Mouse (Mus musculus) heart, embryonic 16.5 days (tissue): ENCODE measurements around the gene Mbd3. TPM values are rescaled to one million over a fixed set of nuclear protein-coding genes. Genes with fewer than 3 reads are reported as not detected.

Source experiments
- ATAC-seq: fragments of 200-750 bp; cut with Nextera tagmentation; replicated peaks from 2 replicates; pipeline ENCODE4 v1.8.0; 2017; ENCODE audit warnings: moderate number of reproducible peaks; ENCODE audit not compliant: insufficient read depth, low FRiP score; ENCODE audit errors: extremely low read depth
- H3K27ac ChIP-seq: fragments of 300-500 bp; sonication (generic); 2 replicates; pipeline ENCODE4 v1.5.1; 2014; ENCODE audit warnings: mild to moderate bottlenecking, low read length, control low read depth, moderate library complexity
- H3K27me3 ChIP-seq: fragments of 300-500 bp; sonication (generic); 2 replicates; pipeline ENCODE4 v1.6.1; 2014; ENCODE audit warnings: low read length, mixed read lengths; ENCODE audit not compliant: control insufficient read depth, insufficient read depth
- H3K36me3 ChIP-seq: fragments of 300-500 bp; sonication (generic); 2 replicates; pipeline ENCODE4 v1.6.1; 2014; ENCODE audit not compliant: control insufficient read depth, insufficient read depth
- H3K4me1 ChIP-seq: fragments of 300-500 bp; sonication (generic); 2 replicates; pipeline ENCODE4 v1.6.1; 2014; ENCODE audit warnings: low read length, mixed read lengths; ENCODE audit not compliant: control insufficient read depth, insufficient read depth
- H3K4me2 ChIP-seq: fragments of 300-500 bp; sonication (generic); 2 replicates; pipeline ENCODE4 v1.6.1; 2014; ENCODE audit warnings: low read depth, mild to moderate bottlenecking, control low read depth, low read length
- H3K4me3 ChIP-seq: fragments of 300-500 bp; sonication (generic); 2 replicates; pipeline ENCODE4 v1.5.1; 2014; ENCODE audit warnings: mild to moderate bottlenecking, control low read depth, low read length
- H3K9ac ChIP-seq: fragments of 300-500 bp; sonication (generic); 2 replicates; pipeline ENCODE4 v1.6.1; 2014; ENCODE audit warnings: low read length, control low read depth
- H3K9me3 ChIP-seq: fragments of 300-500 bp; sonication (generic); replicated peaks from 2 replicates; pipeline ENCODE4 v1.6.1; 2016; ENCODE audit warnings: low read length; ENCODE audit not compliant: control insufficient read depth
- whole genome bisulfite sequencing: fragments of 180-500 bp; shearing (Covaris S2); extraction: QIAGEN DNeasy Blood & Tissue Kit; methylation state at CpG from one replicate; pipeline ENCODE4 v1.1.7; 2014; 5-methylcytosine and 5-hydroxymethylcytosine counted together
- polyA plus RNA-seq: library from polyadenylated mRNA; unstranded; fragments of >200 nt; fragmentation: Nextera tagmentation; extraction: Ambion mirVana; gene quantifications from 2 replicates; pipeline ENCODE4 v1.2.1, GENCODE M21; 2015

Gene Mbd3
- polyA plus RNA-seq, 1 experiment from 2014 or later = 136 TPM

DNA sequence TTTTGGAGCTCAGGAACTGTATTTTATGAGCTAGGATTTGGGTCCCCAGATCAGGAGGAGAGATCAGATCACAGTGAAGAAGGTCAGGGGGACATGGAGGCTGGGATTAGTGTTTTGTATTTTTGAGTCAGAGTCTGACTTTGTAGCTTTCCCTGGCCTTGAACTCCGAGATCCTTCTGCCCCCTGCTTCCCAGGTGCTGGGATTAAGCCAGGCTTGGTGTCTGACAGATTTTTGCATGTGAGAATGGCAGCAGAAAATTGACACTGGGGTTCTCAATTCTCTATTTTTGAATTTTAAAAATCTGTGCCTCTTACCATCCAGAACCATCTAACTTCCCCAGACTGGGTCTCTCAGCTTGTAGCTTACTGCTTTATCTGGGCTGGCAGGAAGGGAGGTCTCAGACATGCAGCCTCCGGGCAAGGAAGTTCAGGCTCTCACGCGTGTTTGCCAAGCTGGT lies 1.4 kb upstream of the Mbd3 start:
- H3K9me3 ChIP-seq = no peaks in the 10 kb centered on the region
- peaks cover 43% of the 10 kb centered on the region for H3K4me1 ChIP-seq
- no peak for ATAC-seq
- H3K27ac ChIP-seq = peak overlapping the region; percentile 86
- H3K27me3 ChIP-seq = no peaks in the 10 kb centered on the region
- H3K36me3 ChIP-seq = peaks cover 24% of the 10 kb centered on the region
- no peak overlapping the region for H3K4me2 ChIP-seq
- peak overlapping the region; percentile 79 for H3K9ac ChIP-seq
- no peak overlapping the region for H3K4me3 ChIP-seq
- 69% methylated on average over 4 of the region's 4 CpGs for WGBS

DNA sequence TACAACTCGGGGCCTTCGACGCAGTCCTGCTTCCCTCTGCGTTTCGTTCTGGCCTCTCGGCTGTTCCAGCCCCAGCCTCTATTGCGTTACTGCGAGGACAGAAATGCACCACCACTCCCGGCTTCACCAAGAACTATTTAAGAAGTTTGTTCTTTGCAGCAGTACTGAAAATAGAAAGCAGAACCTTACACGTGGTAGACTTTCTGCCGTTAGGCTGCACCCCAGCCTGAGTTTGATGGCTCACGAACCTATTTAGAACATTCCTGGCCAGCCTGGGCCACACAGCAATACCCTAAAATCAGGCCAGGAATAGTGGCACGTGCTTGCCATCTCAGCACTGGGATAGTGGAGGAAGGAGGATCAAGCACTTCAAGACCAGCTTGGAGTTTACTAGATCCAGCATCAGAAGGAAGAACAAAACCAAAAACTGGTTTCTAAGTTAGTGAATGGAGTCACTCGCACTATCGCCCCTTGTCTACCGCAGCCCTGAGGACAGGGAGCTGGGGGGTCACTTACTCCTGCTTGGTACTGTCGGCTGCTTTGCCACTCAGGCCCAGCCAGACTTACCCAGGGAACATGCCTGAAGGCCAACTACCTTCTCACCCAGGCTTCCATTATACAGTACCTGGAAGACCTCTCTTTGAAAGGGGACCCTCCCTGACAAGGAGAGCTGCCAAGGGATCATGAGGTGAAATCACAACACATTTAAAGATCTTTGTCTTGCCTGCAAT lies 788 bp upstream of the Mbd3 start:
- Histone ChIP-seq H3K27ac (peak overlapping the region; percentile 86), H3K4me1 (peaks cover 37% of the 10 kb centered on the region), H3K4me2 (peak overlapping the region; percentile 80), H3K36me3 (peaks cover 27% of the 10 kb centered on the region), H3K4me3 (peak overlapping the region; percentile 81), H3K9ac (peak overlapping the region; percentile 79), H3K27me3 (no peaks in the 10 kb centered on the region), H3K9me3 (no peaks in the 10 kb centered on the region)
- WGBS = 10% methylated on average over 17 of the region's 17 CpGs
- ATAC-seq = no peak

DNA sequence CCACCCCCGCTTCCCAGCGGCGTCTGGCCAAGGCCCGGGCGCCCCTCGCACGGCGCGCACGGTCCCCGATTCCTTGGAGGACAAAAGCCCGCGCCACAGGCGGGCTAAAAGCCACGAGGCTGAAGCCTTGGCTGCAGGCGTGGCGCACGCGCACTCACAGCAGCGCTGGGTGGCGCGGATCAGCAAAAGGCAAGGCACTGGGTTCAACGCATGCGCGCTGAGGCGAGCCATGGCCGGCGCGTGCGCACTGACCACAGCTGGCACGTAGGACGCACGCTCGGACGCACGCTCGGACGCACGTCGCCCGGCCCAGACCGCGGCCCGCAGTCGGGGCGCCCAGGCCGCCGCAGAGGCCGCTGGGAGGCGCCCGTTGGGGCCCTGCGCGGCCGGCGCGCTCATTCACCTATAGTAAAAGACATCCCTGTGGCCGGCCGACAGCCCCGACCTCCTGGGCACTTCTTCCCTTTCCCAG lies 595 bp downstream of the Mbd3 start:
- under 1% methylated on average over 49 of the region's 59 CpGs for WGBS
- Histone ChIP-seq H3K9ac (peak overlapping the region; percentile 96), H3K4me3 (peak overlapping the region; percentile 81), H3K4me1 (peaks cover 27% of the 10 kb centered on the region), H3K36me3 (peaks cover 39% of the 10 kb centered on the region), H3K4me2 (peak overlapping the region; percentile 90), H3K27ac (peak overlapping the region; percentile 99), H3K27me3 (no peaks in the 10 kb centered on the region), H3K9me3 (no peaks in the 10 kb centered on the region)
- ATAC-seq = peak; percentile 86

DNA sequence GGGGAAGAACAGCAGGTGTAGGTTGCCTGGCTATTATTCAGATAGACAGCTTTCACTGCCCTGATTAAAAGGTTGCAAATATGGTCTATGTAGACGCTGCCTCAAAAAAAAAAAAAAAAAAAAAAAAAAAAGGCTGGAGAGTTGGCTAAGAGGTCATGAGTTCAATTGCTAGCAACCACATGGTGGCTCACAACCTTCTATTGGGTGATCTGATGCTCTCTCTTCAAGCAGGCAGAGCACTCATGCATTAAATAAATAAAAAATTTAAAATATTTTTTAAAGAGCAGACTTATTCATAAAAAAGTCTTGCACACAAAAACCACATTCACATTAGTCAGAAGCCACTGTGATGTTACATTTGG lies 1.2 kb downstream of the Mbd3 start:
- Histone ChIP-seq H3K36me3 (peaks cover 38% of the 10 kb centered on the region), H3K4me1 (peaks cover 25% of the 10 kb centered on the region), H3K4me2 (peak overlapping the region; percentile 90), H3K9me3 (no peaks in the 10 kb centered on the region), H3K4me3 (peak overlapping the region; percentile 81), H3K9ac (peak overlapping the region; percentile 96), H3K27ac (peak overlapping the region; percentile 99), H3K27me3 (no peaks in the 10 kb centered on the region)
- ATAC-seq = no peak
- WGBS = 0% methylated on average over 1 of the region's 1 CpGs

DNA sequence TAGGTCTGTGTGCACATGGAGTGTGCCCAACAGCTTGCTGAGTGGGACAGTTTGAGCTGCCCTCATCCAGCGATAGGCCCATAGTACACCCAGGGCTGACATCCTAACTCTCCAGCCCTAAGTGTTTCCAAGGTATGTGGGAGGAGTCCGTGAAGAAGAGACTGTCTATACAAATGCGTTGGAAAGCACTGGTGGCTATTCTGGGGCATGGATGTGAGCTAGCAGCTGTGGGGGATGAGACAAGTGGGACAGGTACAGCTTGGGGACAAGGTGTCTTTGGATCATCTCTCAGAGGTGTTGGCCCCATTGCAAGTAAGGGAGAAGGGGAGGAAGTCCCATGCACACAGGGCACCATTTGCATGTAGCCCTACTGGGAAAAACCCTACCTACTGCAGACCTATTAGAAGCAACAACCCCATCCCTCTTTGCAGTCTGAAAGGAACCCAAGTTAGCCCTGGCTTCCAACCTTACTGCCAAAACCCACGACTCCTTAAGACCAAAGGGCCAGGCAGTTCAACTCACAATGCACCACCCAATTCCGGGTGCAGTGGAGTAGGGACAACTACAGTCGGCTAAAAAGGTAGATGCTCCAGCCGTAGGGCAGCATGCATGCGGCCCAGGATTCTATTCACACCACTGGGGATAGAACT lies 1.7 kb downstream of the Mbd3 start:
- Histone ChIP-seq H3K27ac (peak overlapping the region; percentile 37; the same call in 1 of the 2 replicates), H3K36me3 (peaks cover 38% of the 10 kb centered on the region), H3K4me3 (peak overlapping the region; percentile 81), H3K9ac (peak overlapping the region; percentile 96), H3K4me2 (peak overlapping the region; percentile 90), H3K9me3 (no peaks in the 10 kb centered on the region), H3K4me1 (peaks cover 25% of the 10 kb centered on the region), H3K27me3 (no peaks in the 10 kb centered on the region)
- WGBS = 49% methylated on average over 8 of the region's 8 CpGs
- no peak for ATAC-seq

DNA sequence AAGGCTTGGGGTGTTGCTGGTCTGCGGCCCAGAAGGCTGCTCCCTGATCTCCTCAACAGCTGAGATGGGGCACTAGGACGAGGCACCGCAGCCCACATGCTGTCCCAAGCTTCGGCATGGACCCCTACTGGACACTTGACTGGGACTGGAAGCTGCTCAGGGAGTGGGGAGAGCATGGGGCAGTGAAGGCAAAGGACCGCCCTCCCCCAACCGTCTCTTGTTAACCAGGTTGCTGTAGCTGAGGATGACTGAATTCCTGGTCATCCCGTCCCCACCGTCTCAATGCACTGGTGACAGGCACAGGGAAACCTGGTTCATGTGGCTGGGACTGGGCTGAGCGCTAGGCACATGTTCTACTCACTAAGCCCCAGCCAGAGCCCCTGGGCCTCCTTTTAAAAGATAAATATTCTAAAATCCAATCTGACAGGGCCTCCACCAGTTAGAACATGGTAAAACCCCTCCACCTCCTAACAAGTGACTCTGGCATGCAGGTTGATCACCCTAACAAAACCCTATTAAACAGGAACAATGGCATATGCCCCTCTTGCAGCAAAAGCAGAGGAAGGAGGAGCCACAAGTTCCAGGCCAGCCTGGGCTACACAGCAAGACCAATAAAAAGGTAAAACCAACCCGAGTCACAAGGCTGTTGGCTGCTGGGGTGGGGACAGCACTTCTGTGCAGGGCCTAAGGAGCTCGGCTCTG lies 2.4 kb downstream of the Mbd3 start:
- H3K9me3 ChIP-seq = no peaks in the 10 kb centered on the region
- peak overlapping the region; percentile 96; the same call in 1 of the 2 replicates for H3K9ac ChIP-seq
- peak overlapping the region; percentile 90 for H3K4me2 ChIP-seq
- no peaks in the 10 kb centered on the region for H3K27me3 ChIP-seq
- 0 out of 2 replicates have a peak overlapping the region, but pooled peaks have one; percentile 1 for H3K4me3 ChIP-seq
- no peak for ATAC-seq
- H3K4me1 ChIP-seq = peaks cover 25% of the 10 kb centered on the region
- H3K36me3 ChIP-seq = peaks cover 39% of the 10 kb centered on the region
- no peak overlapping the region for H3K27ac ChIP-seq
- WGBS = 81% methylated on average over 11 of the region's 11 CpGs

DNA sequence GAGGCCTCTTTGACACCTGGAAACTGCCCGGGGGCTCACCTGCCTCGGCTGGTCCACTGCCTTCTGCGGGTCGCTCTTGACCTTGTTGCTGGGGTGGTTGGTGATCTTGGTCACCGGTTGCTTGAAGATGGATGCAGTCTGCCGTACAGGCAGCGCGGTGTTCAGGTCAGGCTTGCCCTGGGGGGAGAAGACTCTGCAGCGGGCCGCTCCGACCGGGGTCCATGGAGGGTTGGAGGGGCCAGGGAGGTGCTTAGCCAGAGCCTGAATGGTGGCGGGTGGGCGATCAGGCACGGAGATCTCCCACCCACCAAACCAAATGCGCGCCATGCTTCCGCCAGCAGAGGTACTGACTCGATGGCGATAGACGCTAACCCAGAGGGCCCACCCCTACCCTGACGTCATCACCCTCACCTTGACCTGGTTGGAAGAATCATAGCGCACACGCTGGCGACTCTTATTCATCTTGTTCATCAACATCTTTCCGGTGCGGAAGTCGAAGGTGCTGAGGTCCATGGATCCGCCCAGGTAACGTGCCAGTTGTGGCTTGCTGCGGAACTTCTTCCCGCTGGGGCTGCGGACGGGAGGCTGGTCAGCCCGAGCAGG lies 4.2 kb downstream of the Mbd3 start:
- no peak overlapping the region for H3K4me3 ChIP-seq
- H3K36me3 ChIP-seq = peaks cover 42% of the 10 kb centered on the region
- no peaks in the 10 kb centered on the region for H3K9me3 ChIP-seq
- ATAC-seq = no peak
- H3K27ac ChIP-seq = no peak overlapping the region
- H3K9ac ChIP-seq = no peak overlapping the region
- 93% methylated on average over 35 of the region's 35 CpGs for WGBS
- peaks cover 17% of the 10 kb centered on the region for H3K4me1 ChIP-seq
- H3K27me3 ChIP-seq = no peaks in the 10 kb centered on the region
- no peak overlapping the region for H3K4me2 ChIP-seq

DNA sequence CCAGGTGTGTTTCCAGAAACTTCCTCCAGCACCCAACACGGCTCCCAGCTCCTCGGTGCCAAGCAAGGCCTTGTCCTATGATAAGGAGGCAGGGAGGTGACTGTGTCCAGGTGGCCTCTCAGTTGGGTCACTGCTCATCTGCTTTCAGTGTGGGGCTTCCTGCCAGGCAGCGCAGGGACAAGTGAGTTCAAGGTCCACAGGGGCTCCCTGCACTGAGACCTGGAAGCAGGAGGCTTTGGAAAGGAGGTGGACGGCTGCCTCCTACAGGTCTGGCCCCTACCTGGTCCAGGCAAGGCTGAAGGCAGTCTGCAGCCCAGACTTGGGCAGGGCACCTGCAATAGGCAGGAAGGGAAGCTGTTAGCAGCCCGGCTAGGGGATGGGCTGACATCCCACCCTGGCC lies 6.7 kb downstream of the Mbd3 start:
- ATAC-seq = no peak
- H3K4me2 ChIP-seq = no peak overlapping the region
- peaks cover 14% of the 10 kb centered on the region for H3K4me1 ChIP-seq
- no peak overlapping the region for H3K4me3 ChIP-seq
- peaks cover 42% of the 10 kb centered on the region for H3K36me3 ChIP-seq
- no peaks in the 10 kb centered on the region for H3K9me3 ChIP-seq
- H3K27me3 ChIP-seq = no peaks in the 10 kb centered on the region
- 89% methylated on average over 5 of the region's 5 CpGs for WGBS
- no peak overlapping the region for H3K9ac ChIP-seq
- no peak overlapping the region for H3K27ac ChIP-seq
